Mouse (Mus musculus): ENCODE data around the gene Phex. TPM values are rescaled to one million over a fixed set of nuclear protein-coding genes. Genes with fewer than 3 reads are reported as not detected.

The Phex gene
- polyA plus RNA-seq, 1 experiment from 2014 or later: 0.17 TPM

- no peaks in the 10 kb centered on the region for H3K27me3 ChIP-seq
- 67% methylated on average over 1 of the region's 1 CpGs for WGBS
- H3K9me3 ChIP-seq (replicated peaks): no peaks in the 10 kb centered on the region
- no peak overlapping the region for H3K4me2 ChIP-seq
- no peaks in the 10 kb centered on the region for H3K36me3 ChIP-seq (ENCODE audit: poor library complexity, severe bottlenecking)
- no peaks in the 10 kb centered on the region for H3K4me1 ChIP-seq
- H3K9ac ChIP-seq: no peak overlapping the region
- ATAC-seq: no peak
- H3K27ac ChIP-seq: no peak overlapping the region
- no peak overlapping the region for H3K4me3 ChIP-seq
Observed at GRCm38 (mm10) chrX:157377456-157377855, 37.7 kb downstream of the Phex start.

- H3K27me3 ChIP-seq: no peaks in the 10 kb centered on the region
- WGBS: 74% methylated on average over 3 of the region's 3 CpGs
- no peaks in the 10 kb centered on the region for H3K36me3 ChIP-seq (ENCODE audit: poor library complexity, severe bottlenecking)
- no peaks in the 10 kb centered on the region for H3K9me3 ChIP-seq (replicated peaks)
- H3K27ac ChIP-seq: no peak overlapping the region
- H3K9ac ChIP-seq: no peak overlapping the region
- no peak overlapping the region for H3K4me2 ChIP-seq
- no peaks in the 10 kb centered on the region for H3K4me1 ChIP-seq
- no peak overlapping the region for H3K4me3 ChIP-seq
- no peak for ATAC-seq
Observed at GRCm38 (mm10) chrX:157373873-157374272, 41.2 kb downstream of the Phex start.

GRCm38 (mm10) chrX:157369166-157369565, 45.9 kb downstream of the Phex start:
- H3K4me3 ChIP-seq: no peak overlapping the region
- H3K27ac ChIP-seq: no peak overlapping the region
- H3K4me2 ChIP-seq: no peak overlapping the region
- no peak overlapping the region for H3K9ac ChIP-seq
- no peak for ATAC-seq
- no peaks in the 10 kb centered on the region for H3K4me1 ChIP-seq
- H3K27me3 ChIP-seq: no peaks in the 10 kb centered on the region
- H3K9me3 ChIP-seq (replicated peaks): no peaks in the 10 kb centered on the region
- no peaks in the 10 kb centered on the region for H3K36me3 ChIP-seq (ENCODE audit: poor library complexity, severe bottlenecking)

GRCm38 (mm10) chrX:157355521-157355920, 59.6 kb downstream of the Phex start:
- no peak overlapping the region for H3K4me2 ChIP-seq
- no peak for ATAC-seq
- 86% methylated on average over 4 of the region's 4 CpGs for WGBS
- no peaks in the 10 kb centered on the region for H3K36me3 ChIP-seq (ENCODE audit: poor library complexity, severe bottlenecking)
- no peak overlapping the region for H3K27ac ChIP-seq
- no peaks in the 10 kb centered on the region for H3K27me3 ChIP-seq
- no peak overlapping the region for H3K4me3 ChIP-seq
- no peaks in the 10 kb centered on the region for H3K9me3 ChIP-seq (replicated peaks)
- H3K4me1 ChIP-seq: no peaks in the 10 kb centered on the region
- H3K9ac ChIP-seq: no peak overlapping the region

- Histone ChIP-seq H3K27ac (no peak overlapping the region), H3K36me3 (ENCODE audit: poor library complexity, severe bottlenecking) (no peaks in the 10 kb centered on the region), H3K9me3 (replicated peaks) (no peaks in the 10 kb centered on the region), H3K4me3 (no peak overlapping the region), H3K4me2 (no peak overlapping the region), H3K27me3 (no peaks in the 10 kb centered on the region), H3K9ac (no peak overlapping the region), H3K4me1 (no peaks in the 10 kb centered on the region)
- ATAC-seq: no peak
- 87% methylated on average over 6 of the region's 6 CpGs for WGBS
Observed at GRCm38 (mm10) chrX:157346201-157346600, 68.9 kb downstream of the Phex start.

GRCm38 (mm10) chrX:157334726-157335125, 80.4 kb downstream of the Phex start:
- H3K27me3 ChIP-seq: no peaks in the 10 kb centered on the region
- no peaks in the 10 kb centered on the region for H3K36me3 ChIP-seq (ENCODE audit: poor library complexity, severe bottlenecking)
- no peak overlapping the region for H3K4me2 ChIP-seq
- no peak overlapping the region for H3K4me3 ChIP-seq
- H3K9me3 ChIP-seq (replicated peaks): no peaks in the 10 kb centered on the region
- no peak overlapping the region for H3K27ac ChIP-seq
- WGBS: 70% methylated on average over 4 of the region's 4 CpGs
- no peaks in the 10 kb centered on the region for H3K4me1 ChIP-seq
- H3K9ac ChIP-seq: no peak overlapping the region
- ATAC-seq: no peak

GRCm38 (mm10) chrX:157329821-157330220, 85.3 kb downstream of the Phex start:
- no peak for ATAC-seq
- H3K4me2 ChIP-seq: no peak overlapping the region

GRCm38 (mm10) chrX:157328396-157328795, 86.7 kb downstream of the Phex start:
- no peak for ATAC-seq
- no peaks in the 10 kb centered on the region for H3K9me3 ChIP-seq (replicated peaks)
- no peaks in the 10 kb centered on the region for H3K27me3 ChIP-seq
- H3K4me1 ChIP-seq: no peaks in the 10 kb centered on the region
- no peak overlapping the region for H3K4me3 ChIP-seq
- no peak overlapping the region for H3K9ac ChIP-seq
- no peak overlapping the region for H3K27ac ChIP-seq
- no peak overlapping the region for H3K4me2 ChIP-seq
- WGBS: 80% methylated on average over 1 of the region's 1 CpGs
- no peaks in the 10 kb centered on the region for H3K36me3 ChIP-seq (ENCODE audit: poor library complexity, severe bottlenecking)

More at GRCm38 (mm10) chrX:157329821-157330220, 85.3 kb downstream of the Phex start:
- Histone ChIP-seq H3K27ac (no peak overlapping the region), H3K36me3 (ENCODE audit: poor library complexity, severe bottlenecking) (no peaks in the 10 kb centered on the region), H3K4me3 (no peak overlapping the region), H3K27me3 (no peaks in the 10 kb centered on the region), H3K9me3 (replicated peaks) (no peaks in the 10 kb centered on the region), H3K9ac (no peak overlapping the region), H3K4me1 (no peaks in the 10 kb centered on the region)
- 85% methylated on average over 3 of the region's 3 CpGs for WGBS

GRCm38 (mm10) chrX:157327756-157328155, 87.4 kb downstream of the Phex start:
- Histone ChIP-seq H3K4me3 (no peak overlapping the region), H3K27me3 (no peaks in the 10 kb centered on the region), H3K27ac (no peak overlapping the region), H3K4me1 (no peaks in the 10 kb centered on the region), H3K9ac (no peak overlapping the region), H3K9me3 (replicated peaks) (no peaks in the 10 kb centered on the region), H3K36me3 (ENCODE audit: poor library complexity, severe bottlenecking) (no peaks in the 10 kb centered on the region), H3K4me2 (no peak overlapping the region)
- whole genome bisulfite sequencing: 92% methylated on average over 3 of the region's 3 CpGs
- ATAC-seq: no peak

GRCm38 (mm10) chrX:157324396-157324795, 90.7 kb downstream of the Phex start:
- no peaks in the 10 kb centered on the region for H3K27me3 ChIP-seq
- H3K4me3 ChIP-seq: no peak overlapping the region
- no peak for ATAC-seq
- H3K27ac ChIP-seq: no peak overlapping the region
- no peaks in the 10 kb centered on the region for H3K4me1 ChIP-seq
- H3K9me3 ChIP-seq (replicated peaks): no peaks in the 10 kb centered on the region
- H3K4me2 ChIP-seq: no peak overlapping the region
- WGBS: 72% methylated on average over 3 of the region's 3 CpGs
- no peak overlapping the region for H3K9ac ChIP-seq
- H3K36me3 ChIP-seq (ENCODE audit: poor library complexity, severe bottlenecking): no peaks in the 10 kb centered on the region

GRCm38 (mm10) chrX:157310331-157310730, 104.8 kb downstream of the Phex start:
- H3K4me1 ChIP-seq: no peaks in the 10 kb centered on the region
- H3K4me3 ChIP-seq: no peak overlapping the region
- no peak for ATAC-seq
- H3K27ac ChIP-seq: no peak overlapping the region
- H3K9ac ChIP-seq: no peak overlapping the region
- no peak overlapping the region for H3K4me2 ChIP-seq
- no peaks in the 10 kb centered on the region for H3K27me3 ChIP-seq
- no peaks in the 10 kb centered on the region for H3K36me3 ChIP-seq (ENCODE audit: poor library complexity, severe bottlenecking)
- WGBS: 70% methylated on average over 3 of the region's 3 CpGs
- no peaks in the 10 kb centered on the region for H3K9me3 ChIP-seq (replicated peaks)

GRCm38 (mm10) chrX:157308171-157308570, 106.9 kb downstream of the Phex start:
- no peak for ATAC-seq
- no peak overlapping the region for H3K27ac ChIP-seq
- H3K36me3 ChIP-seq (ENCODE audit: poor library complexity, severe bottlenecking): no peaks in the 10 kb centered on the region
- no peaks in the 10 kb centered on the region for H3K9me3 ChIP-seq (replicated peaks)
- 72% methylated on average over 1 of the region's 1 CpGs for WGBS
- H3K27me3 ChIP-seq: no peaks in the 10 kb centered on the region
- H3K9ac ChIP-seq: no peak overlapping the region
- no peak overlapping the region for H3K4me2 ChIP-seq
- no peaks in the 10 kb centered on the region for H3K4me1 ChIP-seq
- no peak overlapping the region for H3K4me3 ChIP-seq

GRCm38 (mm10) chrX:157307411-157307810, 107.7 kb downstream of the Phex start:
- Histone ChIP-seq H3K9ac (no peak overlapping the region), H3K27me3 (no peaks in the 10 kb centered on the region), H3K4me2 (no peak overlapping the region), H3K36me3 (ENCODE audit: poor library complexity, severe bottlenecking) (no peaks in the 10 kb centered on the region), H3K4me3 (no peak overlapping the region), H3K4me1 (no peaks in the 10 kb centered on the region), H3K9me3 (replicated peaks) (no peaks in the 10 kb centered on the region), H3K27ac (no peak overlapping the region)
- WGBS: 6% methylated on average over 3 of the region's 3 CpGs
- peak; percentile 60 for ATAC-seq
